Mouse (Mus musculus) E14TG2a.4 (cell line): ENCODE measurements at regions not wholly inside any gene's neighbourhood (a gene's known extent, or its start where the extent isn't known, plus 50 kb on each side); places are given as distances from the start of the nearest gene placed in this dataset.

Source experiments
- H3K27me3 ChIP-seq: 2 replicates; pipeline ENCODE4 v1.6.1; 2014; ENCODE audit warnings: low read length, control low read depth; ENCODE audit not compliant: insufficient read depth
- H3K36me3 ChIP-seq: 2 replicates; pipeline ENCODE4 v1.6.1; 2014; ENCODE audit warnings: low read length, control low read depth; ENCODE audit not compliant: insufficient read depth
- H3K4me1 ChIP-seq: replicated peaks from 2 replicates; pipeline ENCODE4 v1.6.1; 2014; ENCODE audit warnings: low read depth, low read length, control low read depth
- H3K4me3 ChIP-seq: replicated peaks from 2 replicates; pipeline ENCODE4 v1.5.1; 2014; ENCODE audit warnings: mild to moderate bottlenecking, low read length
- H3K9me3 ChIP-seq: 2 replicates; pipeline ENCODE4 v1.6.1; 2014; ENCODE audit warnings: low read length, control low read depth
- CTCF ChIP-seq: conservative IDR thresholded peaks from 2 replicates; pipeline ENCODE4 v1.5.1; 2014; ENCODE audit warnings: low read length
- NANOG ChIP-seq: IDR thresholded peaks from 2 replicates; pipeline ENCODE4 v1.6.1; 2014; ENCODE audit warnings: borderline replicate concordance, low read length, mixed read lengths
- POU5F1 ChIP-seq: IDR thresholded peaks from 2 replicates; pipeline ENCODE4 v1.6.1; 2014; ENCODE audit warnings: low read length, borderline replicate concordance

GRCm38 (mm10) chr2:12797615-12798169 is 126.1 kb upstream of the Pter start:
- Histone ChIP-seq H3K9me3 (no peaks in the 10 kb centered on the region), H3K4me3 (no peak overlapping the region), H3K36me3 (no peaks in the 10 kb centered on the region), H3K4me1 (no peaks in the 10 kb centered on the region), H3K27me3 (no peaks in the 10 kb centered on the region)
- TF ChIP-seq NANOG = no peak
- TF ChIP-seq CTCF = no peak
- no peak for TF ChIP-seq POU5F1

GRCm38 (mm10) chr2:12799153-12799925 is 124.5 kb upstream of the Pter start:
- H3K4me3 ChIP-seq = no peak overlapping the region

GRCm38 (mm10) chr2:12802667-12803066 is 121.2 kb upstream of the Pter start:
- no peak for TF ChIP-seq POU5F1
- TF ChIP-seq CTCF = no peak
- no peak for TF ChIP-seq NANOG
- Histone ChIP-seq H3K4me3 (no peak overlapping the region), H3K36me3 (no peaks in the 10 kb centered on the region), H3K4me1 (no peaks in the 10 kb centered on the region), H3K9me3 (no peaks in the 10 kb centered on the region), H3K27me3 (no peaks in the 10 kb centered on the region)

More at GRCm38 (mm10) chr2:12799153-12799925, 124.5 kb upstream of the Pter start:
- Histone ChIP-seq H3K36me3 (no peaks in the 10 kb centered on the region), H3K4me1 (no peaks in the 10 kb centered on the region), H3K9me3 (no peaks in the 10 kb centered on the region), H3K27me3 (no peaks in the 10 kb centered on the region)
- no peak for TF ChIP-seq CTCF
- TF ChIP-seq NANOG = no peak
- no peak for TF ChIP-seq POU5F1

GRCm38 (mm10) chr2:12805096-12805495 is 118.7 kb upstream of the Pter start:
- TF ChIP-seq CTCF = no peak
- TF ChIP-seq NANOG = no peak
- TF ChIP-seq POU5F1 = no peak
- Histone ChIP-seq H3K9me3 (no peaks in the 10 kb centered on the region), H3K4me1 (no peaks in the 10 kb centered on the region), H3K27me3 (no peaks in the 10 kb centered on the region), H3K4me3 (no peak overlapping the region), H3K36me3 (no peaks in the 10 kb centered on the region)

GRCm38 (mm10) chr2:12808466-12808865 is 115.4 kb upstream of the Pter start:
- Histone ChIP-seq H3K27me3 (no peaks in the 10 kb centered on the region), H3K9me3 (no peaks in the 10 kb centered on the region), H3K4me1 (no peaks in the 10 kb centered on the region), H3K4me3 (no peak overlapping the region), H3K36me3 (no peaks in the 10 kb centered on the region)
- no peak for TF ChIP-seq POU5F1
- TF ChIP-seq CTCF = no peak
- TF ChIP-seq NANOG = no peak

- Histone ChIP-seq H3K4me1 (no peaks in the 10 kb centered on the region), H3K4me3 (no peak overlapping the region), H3K27me3 (no peaks in the 10 kb centered on the region), H3K36me3 (no peaks in the 10 kb centered on the region), H3K9me3 (no peaks in the 10 kb centered on the region)
- TF ChIP-seq NANOG (no peak), CTCF (no peak), POU5F1 (no peak)
Measured at GRCm38 (mm10) chr2:12815339-12815738, 108.5 kb upstream of the Pter start.

GRCm38 (mm10) chr2:12825902-12826301 is 97.9 kb upstream of the Pter start:
- Histone ChIP-seq H3K9me3 (no peaks in the 10 kb centered on the region), H3K27me3 (no peaks in the 10 kb centered on the region), H3K4me3 (no peak overlapping the region), H3K4me1 (no peaks in the 10 kb centered on the region), H3K36me3 (no peaks in the 10 kb centered on the region)
- TF ChIP-seq CTCF = no peak
- TF ChIP-seq NANOG = no peak
- no peak for TF ChIP-seq POU5F1

GRCm38 (mm10) chr2:12833579-12833978 is 90.3 kb upstream of the Pter start:
- Histone ChIP-seq H3K27me3 (no peaks in the 10 kb centered on the region), H3K9me3 (no peaks in the 10 kb centered on the region), H3K4me1 (no peaks in the 10 kb centered on the region), H3K36me3 (no peaks in the 10 kb centered on the region), H3K4me3 (no peak overlapping the region)
- TF ChIP-seq NANOG (no peak), POU5F1 (no peak), CTCF (no peak)

- no peaks in the 10 kb centered on the region for H3K27me3 ChIP-seq
- no peak overlapping the region for H3K4me3 ChIP-seq
- H3K4me1 ChIP-seq = no peaks in the 10 kb centered on the region
- TF ChIP-seq NANOG (no peak), CTCF (no peak), POU5F1 (no peak)
- no peaks in the 10 kb centered on the region for H3K9me3 ChIP-seq
- no peaks in the 10 kb centered on the region for H3K36me3 ChIP-seq
Measured at GRCm38 (mm10) chr2:12866543-12866942, 57.3 kb upstream of the Pter start.
